Mouse (Mus musculus) thymus, postnatal 4 days (tissue): Measurements from ENCODE around the gene Eif2ak2.
A peak's percentile ranks its signal among the peaks of the same experiment; 100 is the strongest.

Experiments
- DNase-seq: peaks from one replicate; pipeline ENCODE4 v3.0.0; 2021

The Eif2ak2 gene

GRCm38 (mm10) chr17:78834856-78835835 is 47.2 kb downstream of the Eif2ak2 start, which contains the start of the genes Heatr5b and Gpatch11:
TSS of gene Heatr5b (minus strand) at chr17:78835364.
TSS of gene Gpatch11 (plus strand) at chr17:78835567.
- peak; percentile 100 for DNase-seq

GRCm38 (mm10) chr17:78824346-78824745 is 58.0 kb downstream of the Eif2ak2 start:
- no peak for DNase-seq

GRCm38 (mm10) chr17:78809582-78809981 is 72.8 kb downstream of the Eif2ak2 start:
- DNase-seq, result no peak

- no peak for DNase-seq
Measured at GRCm38 (mm10) chr17:78809019-78809418, 73.4 kb downstream of the Eif2ak2 start.
